Mouse (Mus musculus): Measurements from ENCODE around the gene Rhof.
A peak's percentile ranks its signal among the peaks of the same experiment; 100 is the strongest.

- TF ChIP-seq CTCF (IDR thresholded peaks at IDR 0.05; ENCODE audit: low read depth, low read length) (no peak), POLR2A (IDR thresholded peaks at IDR 0.05; ENCODE audit: extremely low read depth, insufficient read depth, low read length) (0 out of 2 replicates have a peak, but pooled peaks have one; percentile 8)
Observed at GRCm38 (mm10) chr5:123178792-123179191, 46.3 kb upstream of the Rhof start.
